ENCODE assay signal across 9 mouse cellular contexts in genomic region chr11:60707672-60708071, GRCm38 (mm10). TPM values are rescaled to one million over a fixed set of nuclear protein-coding genes. Genes with fewer than 3 reads are reported as not detected.
DNase-seq lines count a peak whose midpoint lies in the region; ATAC-seq and TF ChIP-seq lines count a peak whose summit lies in the region.
"Had no signal": no experiment of that assay in that cellular context is flagged by ENCODE, and none has a peak within 500 bp of the region (broad histone marks: within the 10 kb centered on the region; RNA-seq: fewer than 3 reads in every experiment).

No protein-coding gene starts in this region.

- no peak for TF ChIP-seq CTCF in liver, adult 2 months (IDR thresholded peaks at IDR 0.05; ENCODE audit: low read depth, low read length)
- TF ChIP-seq CTCF in small intestine, adult 2 months (IDR thresholded peaks at IDR 0.05; ENCODE audit: extremely low read depth, insufficient read length, insufficient replicate concordance, low read depth, low read length) = no peak

- no peak for ATAC-seq in liver, embryonic 12.5 days
- ATAC-seq in heart, embryonic 12.5 days (ENCODE audit: insufficient number of reproducible peaks, low FRiP score) = peak; percentile 62

- no peak overlapping the region for H3K4me3 ChIP-seq in liver, adult 2 months (ENCODE audit: insufficient read depth, low read depth, low read length)
- H3K4me3 ChIP-seq in liver, embryonic 12.5 days = no peak overlapping the region
- H3K4me3 ChIP-seq in heart, embryonic 12.5 days = no peak overlapping the region
- H3K4me3 ChIP-seq in small intestine, adult 2 months (ENCODE audit: low read depth, low read length) = no peak overlapping the region
- H3K4me3 ChIP-seq: midbrain, embryonic 12.5 days had no signal

- no peaks in the 10 kb centered on the region; the same call in 1 of the 2 replicates for H3K79me2 ChIP-seq in liver, adult 2 months (ENCODE audit: control insufficient read depth, insufficient read depth, low read length)

- no peak overlapping the region for H3K4me2 ChIP-seq in liver, embryonic 12.5 days
- no peak overlapping the region for H3K4me2 ChIP-seq in heart, embryonic 12.5 days
- H3K4me2 ChIP-seq: midbrain, embryonic 12.5 days had no signal

- no peaks in the 10 kb centered on the region for H3K27me3 ChIP-seq in liver, adult 2 months (ENCODE audit: control insufficient read depth, insufficient read depth, low read length)
- H3K27me3 ChIP-seq in liver, embryonic 12.5 days (replicated peaks) = no peaks in the 10 kb centered on the region
- H3K27me3 ChIP-seq in heart, embryonic 12.5 days (replicated peaks) = no peaks in the 10 kb centered on the region
- no peaks in the 10 kb centered on the region for H3K27me3 ChIP-seq in small intestine, adult 2 months (ENCODE audit: control insufficient read depth, insufficient read depth, low read length)
- H3K27me3 ChIP-seq: midbrain, embryonic 12.5 days had no signal

- no peaks in the 10 kb centered on the region for H3K36me3 ChIP-seq in liver, adult 2 months (ENCODE audit: control insufficient read depth, insufficient read depth, low read length)
- H3K36me3 ChIP-seq in liver, embryonic 12.5 days = peaks cover 78% of the 10 kb centered on the region
- H3K36me3 ChIP-seq in heart, embryonic 12.5 days = peaks cover 92% of the 10 kb centered on the region
- H3K36me3 ChIP-seq in small intestine, adult 2 months (ENCODE audit: control insufficient read depth, insufficient read depth, low read length) = peaks cover 43% of the 10 kb centered on the region

- no peak overlapping the region for H3K9ac ChIP-seq in liver, adult 2 months (ENCODE audit: low read depth, low read length)
- H3K9ac ChIP-seq in liver, embryonic 12.5 days = no peak overlapping the region
- no peak overlapping the region for H3K9ac ChIP-seq in heart, embryonic 12.5 days
- H3K9ac ChIP-seq: midbrain, embryonic 12.5 days had no signal

- TF ChIP-seq POLR2A in liver, adult 2 months (IDR thresholded peaks at IDR 0.05; ENCODE audit: extremely low read depth, insufficient read depth, low read length) = no peak
- TF ChIP-seq POLR2A in small intestine, adult 2 months (IDR thresholded peaks at IDR 0.05; ENCODE audit: low read depth, low read length) = no peak

- DNase-seq in liver, adult 2 months (ENCODE audit: extremely low read depth, low read depth, low spot score) = peak; percentile 90
- peak; percentile 45 for DNase-seq in cerebellum, adult 9-10 months
- peak; percentile 58 for DNase-seq in layer of hippocampus, adult 9-11 months
- no peak for DNase-seq in embryo, embryonic 11 days
- DNase-seq in retina, embryonic 14.5 days (ENCODE audit: low spot score) = no peak

- H3K4me1 ChIP-seq in liver, adult 2 months (ENCODE audit: control insufficient read depth, insufficient read depth, low read length) = peaks cover 6% of the 10 kb centered on the region; the same call in 1 of the 2 replicates
- H3K4me1 ChIP-seq in liver, embryonic 12.5 days = peaks cover 7% of the 10 kb centered on the region
- peaks cover 18% of the 10 kb centered on the region for H3K4me1 ChIP-seq in heart, embryonic 12.5 days (replicated peaks)
- H3K4me1 ChIP-seq in small intestine, adult 2 months (ENCODE audit: control insufficient read depth, insufficient read depth, insufficient read length, low read length) = peaks cover 12% of the 10 kb centered on the region

- WGBS in liver, adult 2 months = 16% methylated on average over 3 of the region's 3 CpGs
- WGBS in liver, embryonic 12.5 days (ENCODE audit: insufficient replicate concordance) = 73% methylated on average over 3 of the region's 3 CpGs
- 70% methylated on average over 3 of the region's 3 CpGs for WGBS in heart, embryonic 12.5 days
- 18% methylated on average over 3 of the region's 3 CpGs for WGBS in small intestine, adult 2 months

- no peaks in the 10 kb centered on the region for H3K9me3 ChIP-seq in liver, embryonic 12.5 days (replicated peaks)
- no peaks in the 10 kb centered on the region for H3K9me3 ChIP-seq in heart, embryonic 12.5 days (replicated peaks)
- H3K9me3 ChIP-seq: midbrain, embryonic 12.5 days had no signal

- H3K27ac ChIP-seq in liver, adult 2 months (replicated peaks; ENCODE audit: insufficient read depth, low read depth, low read length) = peak overlapping the region; percentile 54
- no peak overlapping the region for H3K27ac ChIP-seq in liver, embryonic 12.5 days
- H3K27ac ChIP-seq in heart, embryonic 12.5 days (ENCODE audit: poor library complexity, severe bottlenecking) = peak overlapping the region; percentile 21
- H3K27ac ChIP-seq in small intestine, adult 2 months (ENCODE audit: insufficient read depth, low read depth, low read length) = peak overlapping the region; percentile 22; the same call in 1 of the 2 replicates
- H3K27ac ChIP-seq: midbrain, embryonic 12.5 days had no signal

RNA-seq across cellular contexts. Expression of gene Llgl1, which starts 8.1 kb away (rescaled TPM):
- total RNA-seq in liver, adult 2 months (2014; rRNA removed) = 2.7 and 3.8 TPM in 2 replicates
- 8.9 and 11.5 TPM in 2 replicates for polyA plus RNA-seq in liver, adult 2 months (2012; rRNA removed)
- 20.2 and 22.1 TPM in 2 replicates for polyA plus RNA-seq in liver, embryonic 12.5 days (2016; fragmentation: Nextera tagmentation; extraction: Ambion mirVana)
- polyA plus RNA-seq in heart, embryonic 12.5 days (2016; fragmentation: Nextera tagmentation; extraction: Ambion mirVana) = 46.6 and 47.5 TPM in 2 replicates
- 18.9 and 32.4 TPM in 2 replicates for polyA plus RNA-seq in small intestine, adult 2 months (2012; rRNA removed)

RNA-seq across cellular contexts. Expression of gene Flii, which starts 19.4 kb away (rescaled TPM):
- total RNA-seq in liver, adult 2 months (2014; rRNA removed) = 33.4 and 35.1 TPM in 2 replicates
- polyA plus RNA-seq in liver, adult 2 months (2012; rRNA removed) = 82.7 and 86.7 TPM in 2 replicates
- 41.7 and 43.1 TPM in 2 replicates for polyA plus RNA-seq in liver, embryonic 12.5 days (2016; fragmentation: Nextera tagmentation; extraction: Ambion mirVana)
- polyA plus RNA-seq in heart, embryonic 12.5 days (2016; fragmentation: Nextera tagmentation; extraction: Ambion mirVana) = 87.6 and 91.6 TPM in 2 replicates
- polyA plus RNA-seq in small intestine, adult 2 months (2012; rRNA removed) = 130 and 350 TPM in 2 replicates

RNA-seq across cellular contexts. Expression of gene Mief2, which starts 20.5 kb away (rescaled TPM):
- total RNA-seq in liver, adult 2 months (2014; rRNA removed) = 10.7 and 13.1 TPM in 2 replicates
- 20.3 and 26.3 TPM in 2 replicates for polyA plus RNA-seq in liver, adult 2 months (2012; rRNA removed)
- polyA plus RNA-seq in liver, embryonic 12.5 days (2016; fragmentation: Nextera tagmentation; extraction: Ambion mirVana) = 4.4 and 4.5 TPM in 2 replicates
- 18.5 and 20.8 TPM in 2 replicates for polyA plus RNA-seq in heart, embryonic 12.5 days (2016; fragmentation: Nextera tagmentation; extraction: Ambion mirVana)
- 9.3 and 9.5 TPM in 2 replicates for polyA plus RNA-seq in small intestine, adult 2 months (2012; rRNA removed)

Comparison
In these comparisons a context has a peak if more than half of its experiments do, and no peak if none do; other contexts are left out.
1. DNase-seq: peak in liver, adult 2 months (single experiment), cerebellum, adult 9-10 months (single experiment) and layer of hippocampus, adult 9-11 months (single experiment); none in embryo, embryonic 11 days (single experiment) and retina, embryonic 14.5 days (single experiment).